Mouse (Mus musculus): Measurements from ENCODE around the gene Eef1a2.

GRCm38 (mm10) chr2:181147546-181148317 lies 9.1 kb downstream of the Eef1a2 start:
- no peak for TF ChIP-seq POLR2A (IDR thresholded peaks at IDR 0.05; ENCODE audit: extremely low read depth, insufficient read depth, low read length)
- TF ChIP-seq CTCF (IDR thresholded peaks at IDR 0.05; ENCODE audit: low read depth, low read length): no peak

Measured in liver, adult 2 months (tissue).